Comparison of ENCODE assay signal across 9 mouse cellular contexts in the genomic region with DNA sequence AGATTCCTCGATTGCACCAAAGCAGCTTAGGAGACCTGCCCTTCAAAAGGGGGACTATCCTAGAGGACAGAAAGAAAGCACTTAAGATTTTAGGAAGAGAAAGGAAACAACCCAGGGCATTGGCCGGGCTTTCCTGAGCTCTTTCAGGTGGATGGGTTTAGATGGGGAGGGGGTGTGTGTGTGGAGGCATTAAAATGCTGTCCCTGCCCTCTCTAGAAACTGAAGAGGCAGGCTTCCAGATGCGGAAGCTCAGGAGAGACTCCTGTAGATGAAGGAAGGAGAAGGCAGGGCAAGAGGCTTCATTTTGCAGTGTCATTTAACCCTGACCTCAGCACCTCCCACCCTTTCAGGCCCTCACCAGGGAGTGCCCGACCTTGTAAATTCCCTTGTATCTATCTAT.
DNase-seq lines count a peak whose midpoint lies in the region; ATAC-seq lines count a peak whose summit lies in the region.
"Had no signal": no experiment of that assay in that cellular context is flagged by ENCODE, and none has a peak within 500 bp of the region (broad histone marks: within the 10 kb centered on the region; RNA-seq: fewer than 3 reads in every experiment).

No protein-coding gene starts in this region.

- H3K9ac ChIP-seq in kidney, embryonic 16.5 days (replicated peaks; ENCODE audit: low read length), result no peak overlapping the region
- H3K9ac ChIP-seq in hindbrain, embryonic 13.5 days, result peak overlapping the region; percentile 88
- H3K9ac ChIP-seq in midbrain, embryonic 16.5 days (ENCODE audit: low read depth, low read length), result peak overlapping the region; percentile 82

- H3K27ac ChIP-seq in kidney, embryonic 16.5 days (ENCODE audit: low read length), result no peak overlapping the region
- H3K27ac ChIP-seq in hindbrain, embryonic 13.5 days, result peak overlapping the region; percentile 93
- peak overlapping the region; percentile 86 for H3K27ac ChIP-seq in midbrain, embryonic 16.5 days (ENCODE audit: low read length)

- no peaks in the 10 kb centered on the region for H3K36me3 ChIP-seq in kidney, embryonic 16.5 days (ENCODE audit: insufficient read depth, low read length)
- no peaks in the 10 kb centered on the region for H3K36me3 ChIP-seq in hindbrain, embryonic 13.5 days
- no peaks in the 10 kb centered on the region for H3K36me3 ChIP-seq in midbrain, embryonic 16.5 days (ENCODE audit: control insufficient read depth, insufficient read depth, low read length)

- peak overlapping the region; percentile 65 for H3K4me2 ChIP-seq in kidney, embryonic 16.5 days (replicated peaks; ENCODE audit: low read depth, low read length)
- H3K4me2 ChIP-seq in hindbrain, embryonic 13.5 days, result peak overlapping the region; percentile 80
- peak overlapping the region; percentile 70 for H3K4me2 ChIP-seq in midbrain, embryonic 16.5 days (ENCODE audit: low read length)

- no peak for DNase-seq in kidney, postnatal 14 days
- peak; percentile 23 for DNase-seq in embryo, embryonic 11 days
- DNase-seq in right cerebral cortex, postnatal 10 days (ENCODE audit: low spot score in 2 of 2), result no peak
- no peak for DNase-seq in testis, postnatal 14 days (ENCODE audit: low spot score)
- DNase-seq in ovary, postnatal 14 days (ENCODE audit: low spot score), result no peak
- DNase-seq: gastrocnemius, postnatal 14 days had no signal

- peaks cover 6% of the 10 kb centered on the region for H3K27me3 ChIP-seq in kidney, embryonic 16.5 days (ENCODE audit: insufficient read depth, low read length)
- H3K27me3 ChIP-seq in hindbrain, embryonic 13.5 days, result no peaks in the 10 kb centered on the region
- no peaks in the 10 kb centered on the region for H3K27me3 ChIP-seq in midbrain, embryonic 16.5 days (ENCODE audit: control insufficient read depth, insufficient read depth, low read depth, low read length)

- no peaks in the 10 kb centered on the region for H3K9me3 ChIP-seq in kidney, embryonic 16.5 days (ENCODE audit: low read length)
- H3K9me3 ChIP-seq in hindbrain, embryonic 13.5 days, result no peaks in the 10 kb centered on the region
- H3K9me3 ChIP-seq in midbrain, embryonic 16.5 days (replicated peaks; ENCODE audit: control insufficient read depth, low read length, poor library complexity, severe bottlenecking), result 0 out of 2 replicates have a peak, but pooled peaks cover 4% of the 10 kb centered on the region

- ATAC-seq in kidney, embryonic 16.5 days (ENCODE audit: low FRiP score, low TSS enrichment), result 0 out of 2 replicates have a peak, but pooled peaks have one; percentile 33
- ATAC-seq in hindbrain, embryonic 13.5 days (ENCODE audit: low FRiP score), result peak; percentile 46
- peak; percentile 61 for ATAC-seq in midbrain, embryonic 16.5 days

- 2% methylated on average over 4 of the region's 4 CpGs for WGBS in kidney, embryonic 16.5 days
- WGBS in hindbrain, embryonic 13.5 days, result 0% methylated on average over 4 of the region's 4 CpGs
- WGBS in midbrain, embryonic 16.5 days, result 1% methylated on average over 4 of the region's 4 CpGs

- H3K4me3 ChIP-seq in kidney, embryonic 16.5 days (ENCODE audit: low read length), result peak overlapping the region; percentile 49
- peak overlapping the region; percentile 61 for H3K4me3 ChIP-seq in hindbrain, embryonic 13.5 days
- peak overlapping the region; percentile 62 for H3K4me3 ChIP-seq in midbrain, embryonic 16.5 days (ENCODE audit: low read depth, low read length)

- peaks cover 10% of the 10 kb centered on the region; the same call in 1 of the 2 replicates for H3K4me1 ChIP-seq in kidney, embryonic 16.5 days (ENCODE audit: insufficient read depth, low read length)
- H3K4me1 ChIP-seq in hindbrain, embryonic 13.5 days (replicated peaks), result peaks cover 13% of the 10 kb centered on the region; the same call in 1 of the 2 replicates
- peaks cover 7% of the 10 kb centered on the region for H3K4me1 ChIP-seq in midbrain, embryonic 16.5 days (ENCODE audit: control insufficient read depth, insufficient read depth, low read length)
